Mouse (Mus musculus) duodenum, adult 2 months (tissue): ENCODE results near the gene Mrpl57. TPM values are rescaled to one million over a fixed set of nuclear protein-coding genes. Genes with fewer than 3 reads are reported as not detected.

Experiments used
- polyA plus RNA-seq: library from polyadenylated mRNA; depleted of rRNA; stranded (reverse); fragments of >200 nt; gene quantifications from 2 replicates; pipeline ENCODE4 v1.2.3, GENCODE M21; 2012; ENCODE audit warnings: low replicate concordance; rRNA removed

Mrpl57 gene
- 52.1 and 52.4 TPM in 2 replicates for polyA plus RNA-seq

GRCm38 (mm10) chr14:57825788-57826751 lies at the start of gene Mrpl57, which contains the start of gene Ska3:
Gene Mrpl57, plus strand, starts transcription at chr14:57826234.
Gene Ska3, minus strand, starts transcription at chr14:57826185.

GRCm38 (mm10) chr14:57797991-57798931 lies 27.8 kb upstream of the Mrpl57 start, which contains the start of gene Sap18:
Gene Sap18, plus strand, starts transcription at chr14:57798180.

Other genes with a start within 250 kb of the Mrpl57 start
- gene Xpo4, start 160.8 kb upstream of the Mrpl57 start, polyA plus RNA-seq, result 0.34 and 0.79 TPM in 2 replicates
- not detected in 2 replicates for gene Gm49361, start 80.1 kb upstream of the Mrpl57 start, polyA plus RNA-seq
- 14.1 and 15.9 TPM in 2 replicates for gene Lats2, start 67.8 kb upstream of the Mrpl57 start, polyA plus RNA-seq
- gene Sap18, start 28.1 kb upstream of the Mrpl57 start, polyA plus RNA-seq, result 3.9 and 27.6 TPM in 2 replicates
- gene Ska3, start within 50 bp of the Mrpl57 start, polyA plus RNA-seq, result 0.57 and 1.2 TPM in 2 replicates
- gene Zdhhc20, start 64.0 kb downstream of the Mrpl57 start, polyA plus RNA-seq, result 0.63 and 1.7 TPM in 2 replicates
- 16.7 and 30.3 TPM in 2 replicates for gene Micu2, start 173.0 kb downstream of the Mrpl57 start, polyA plus RNA-seq
- gene Fgf9, start 244.3 kb downstream of the Mrpl57 start, polyA plus RNA-seq, result 0.37 and 0.39 TPM in 2 replicates